Mouse (Mus musculus): ENCODE results near the gene Izumo2. TPM values are rescaled to one million over a fixed set of nuclear protein-coding genes. Genes with fewer than 3 reads are reported as not detected.

Izumo2 gene
- polyA plus RNA-seq, 1 experiment from 2014 or later = not detected

DNA sequence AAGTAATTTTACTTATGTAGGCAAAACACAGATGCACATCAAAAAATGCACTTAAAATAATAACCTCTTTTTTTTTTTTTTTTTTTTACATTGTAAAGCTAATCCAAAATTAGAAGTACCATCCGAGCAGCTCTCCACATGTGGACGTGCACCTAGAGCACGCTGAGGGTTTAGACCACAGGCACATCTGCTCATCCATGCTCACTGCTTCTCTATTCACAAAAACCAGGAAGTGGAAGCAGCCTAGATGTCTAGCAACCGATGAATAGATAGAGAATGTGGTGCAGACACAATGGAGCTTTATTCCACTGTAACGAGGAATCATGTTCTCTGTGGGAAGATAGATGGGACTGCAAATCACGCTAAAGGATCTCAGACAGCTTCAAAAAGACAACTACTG, 33.4 kb upstream of the Izumo2 start:
- Histone ChIP-seq H3K9ac (no peak overlapping the region), H3K27ac (no peak overlapping the region), H3K9me3 (no peaks in the 10 kb centered on the region), H3K4me1 (peaks cover 8% of the 10 kb centered on the region; the same call in 1 of the 2 replicates), H3K36me3 (no peaks in the 10 kb centered on the region), H3K27me3 (peaks cover 13% of the 10 kb centered on the region; the same call in 1 of the 2 replicates), H3K4me2 (no peak overlapping the region), H3K4me3 (no peak overlapping the region)
- no peak for ATAC-seq (ENCODE audit: borderline replicate concordance, extremely low read depth, low FRiP score, low TSS enrichment)
- 81% methylated on average over 6 of the region's 6 CpGs for WGBS

- no peaks in the 10 kb centered on the region for H3K36me3 ChIP-seq
- peaks cover 4% of the 10 kb centered on the region; the same call in 1 of the 2 replicates for H3K27me3 ChIP-seq
- H3K4me2 ChIP-seq = no peak overlapping the region
- H3K4me1 ChIP-seq = peaks cover 4% of the 10 kb centered on the region; the same call in 1 of the 2 replicates
- 51% methylated on average over 4 of the region's 4 CpGs for WGBS
- H3K9ac ChIP-seq = no peak overlapping the region
- no peak overlapping the region for H3K27ac ChIP-seq
- H3K4me3 ChIP-seq = no peak overlapping the region
- no peak for ATAC-seq (ENCODE audit: borderline replicate concordance, extremely low read depth, low FRiP score, low TSS enrichment)
- no peaks in the 10 kb centered on the region for H3K9me3 ChIP-seq
Observed at GRCm38 (mm10) chr7:44676126-44676525, 32.4 kb upstream of the Izumo2 start.

DNA sequence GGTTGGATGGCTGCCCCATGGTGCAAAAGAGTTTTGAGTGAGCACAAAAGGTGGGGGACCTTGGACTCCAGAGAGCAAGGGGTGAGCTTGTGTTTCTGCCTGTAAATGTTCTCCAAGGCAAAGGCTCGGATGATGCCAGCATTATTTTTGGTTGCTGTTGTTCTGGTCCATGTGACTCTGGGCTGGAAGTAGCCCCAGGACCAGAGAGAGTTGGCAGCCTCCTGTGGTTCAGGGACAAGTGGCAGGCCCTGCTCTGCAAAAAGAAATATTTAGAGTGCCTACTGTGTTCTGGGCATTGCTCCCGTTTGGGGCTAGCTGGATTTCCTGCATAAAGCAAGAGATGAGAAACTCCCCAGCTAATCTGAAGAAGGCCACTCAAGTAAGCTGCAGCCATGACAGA, 31.9 kb upstream of the Izumo2 start:
- Histone ChIP-seq H3K4me3 (no peak overlapping the region), H3K4me1 (no peaks in the 10 kb centered on the region), H3K9me3 (no peaks in the 10 kb centered on the region), H3K27me3 (no peaks in the 10 kb centered on the region), H3K4me2 (no peak overlapping the region), H3K36me3 (no peaks in the 10 kb centered on the region), H3K27ac (no peak overlapping the region), H3K9ac (no peak overlapping the region)
- 67% methylated on average over 2 of the region's 2 CpGs for WGBS
- ATAC-seq (ENCODE audit: borderline replicate concordance, extremely low read depth, low FRiP score, low TSS enrichment) = no peak

GRCm38 (mm10) chr7:44683656-44684055, 24.9 kb upstream of the Izumo2 start:
- 47% methylated on average over 8 of the region's 8 CpGs for WGBS
- Histone ChIP-seq H3K9ac (no peak overlapping the region), H3K9me3 (no peaks in the 10 kb centered on the region), H3K27ac (peak overlapping the region; percentile 73), H3K4me2 (no peak overlapping the region), H3K36me3 (no peaks in the 10 kb centered on the region), H3K4me3 (no peak overlapping the region), H3K4me1 (peaks cover 22% of the 10 kb centered on the region), H3K27me3 (no peaks in the 10 kb centered on the region)
- peak; percentile 52; the same call in 1 of the 2 replicates for ATAC-seq (ENCODE audit: borderline replicate concordance, extremely low read depth, low FRiP score, low TSS enrichment)

DNA sequence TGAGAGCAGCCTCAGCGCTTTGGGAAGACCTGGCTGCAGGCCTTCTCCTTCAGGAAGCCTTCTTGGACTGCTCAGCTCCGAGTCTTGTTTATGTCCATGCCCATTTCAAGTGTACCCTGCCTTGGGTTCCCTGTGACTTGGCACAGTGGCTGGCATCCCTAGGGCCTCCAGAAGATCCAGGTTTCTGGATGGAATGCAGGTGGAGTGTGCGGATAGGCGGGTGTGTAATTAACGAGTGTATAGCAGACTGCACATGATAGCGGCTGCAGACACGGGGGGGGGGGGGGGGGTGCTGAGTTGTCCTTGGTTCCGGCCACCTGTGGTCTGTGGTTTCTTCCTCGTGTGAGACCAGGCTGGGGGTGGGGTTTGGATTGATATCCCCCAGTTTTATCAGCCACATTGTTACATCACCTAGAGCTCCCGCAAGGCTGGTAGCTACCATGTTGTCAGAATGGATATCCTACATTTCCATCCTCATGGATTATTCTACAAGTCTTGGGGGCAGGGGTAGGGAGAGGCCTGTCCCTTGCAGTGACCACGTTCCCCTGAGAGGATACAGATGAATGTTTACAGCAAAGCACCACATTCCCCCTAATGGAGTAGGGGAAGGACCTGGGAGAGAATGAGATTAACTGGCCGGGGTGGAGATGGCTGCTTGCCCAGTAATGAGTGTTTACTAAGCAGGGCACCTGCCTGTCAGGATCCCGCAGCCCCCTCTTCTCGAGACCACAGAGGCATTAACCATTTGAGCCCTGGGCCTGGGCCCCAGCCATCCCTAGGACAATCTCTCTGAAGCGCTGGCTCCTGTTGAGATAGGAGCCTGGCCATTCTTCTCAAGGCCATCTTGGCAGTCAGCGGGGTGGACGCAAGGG, 22.8 kb upstream of the Izumo2 start:
- Histone ChIP-seq H3K36me3 (no peaks in the 10 kb centered on the region), H3K27me3 (no peaks in the 10 kb centered on the region), H3K4me1 (peaks cover 22% of the 10 kb centered on the region), H3K9ac (no peak overlapping the region), H3K4me3 (no peak overlapping the region), H3K4me2 (no peak overlapping the region), H3K9me3 (no peaks in the 10 kb centered on the region), H3K27ac (peak overlapping the region; percentile 80)
- WGBS = 43% methylated on average over 16 of the region's 17 CpGs
- peak; percentile 62 for ATAC-seq (ENCODE audit: borderline replicate concordance, extremely low read depth, low FRiP score, low TSS enrichment)

DNA sequence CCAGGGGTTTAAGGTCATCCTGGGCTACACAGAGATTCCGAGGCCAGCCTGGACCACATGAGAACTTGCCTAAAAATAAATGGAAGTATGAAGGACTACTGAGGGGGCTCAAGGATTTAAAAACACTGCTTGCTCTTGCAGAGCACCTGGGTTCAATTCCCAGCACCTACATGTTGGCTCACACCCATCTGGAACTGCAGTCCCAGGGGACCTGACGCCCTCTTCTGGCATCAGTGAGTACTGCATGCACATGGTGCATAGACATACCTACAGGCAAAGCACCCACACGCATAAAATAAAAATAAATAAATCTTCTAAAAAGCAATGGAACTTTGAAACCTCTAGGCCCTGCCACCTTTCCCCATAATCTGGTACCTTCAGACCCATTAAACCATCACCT, 19.7 kb upstream of the Izumo2 start:
- ATAC-seq (ENCODE audit: borderline replicate concordance, extremely low read depth, low FRiP score, low TSS enrichment) = no peak
- H3K27me3 ChIP-seq = no peaks in the 10 kb centered on the region
- no peak overlapping the region for H3K27ac ChIP-seq
- H3K4me2 ChIP-seq = no peak overlapping the region
- no peaks in the 10 kb centered on the region for H3K36me3 ChIP-seq
- H3K4me3 ChIP-seq = no peak overlapping the region
- H3K9ac ChIP-seq = no peak overlapping the region
- 66% methylated on average over 3 of the region's 3 CpGs for WGBS
- no peaks in the 10 kb centered on the region for H3K9me3 ChIP-seq
- H3K4me1 ChIP-seq = peaks cover 27% of the 10 kb centered on the region

GRCm38 (mm10) chr7:44689331-44689730, 19.2 kb upstream of the Izumo2 start:
- H3K36me3 ChIP-seq = no peaks in the 10 kb centered on the region
- no peak for ATAC-seq (ENCODE audit: borderline replicate concordance, extremely low read depth, low FRiP score, low TSS enrichment)
- no peak overlapping the region for H3K9ac ChIP-seq
- H3K4me3 ChIP-seq = no peak overlapping the region
- 85% methylated on average over 7 of the region's 7 CpGs for WGBS
- no peaks in the 10 kb centered on the region for H3K27me3 ChIP-seq
- H3K9me3 ChIP-seq = no peaks in the 10 kb centered on the region
- peaks cover 22% of the 10 kb centered on the region for H3K4me1 ChIP-seq
- H3K4me2 ChIP-seq = no peak overlapping the region
- H3K27ac ChIP-seq = no peak overlapping the region

GRCm38 (mm10) chr7:44693427-44694175, 14.9 kb upstream of the Izumo2 start:
- Histone ChIP-seq H3K4me2 (no peak overlapping the region), H3K4me1 (peaks cover 30% of the 10 kb centered on the region), H3K9ac (no peak overlapping the region), H3K9me3 (no peaks in the 10 kb centered on the region), H3K27ac (peak overlapping the region; percentile 70), H3K4me3 (no peak overlapping the region), H3K27me3 (no peaks in the 10 kb centered on the region), H3K36me3 (no peaks in the 10 kb centered on the region)
- 46% methylated on average over 10 of the region's 10 CpGs for WGBS
- peak; percentile 12; the same call in 1 of the 2 replicates for ATAC-seq (ENCODE audit: borderline replicate concordance, extremely low read depth, low FRiP score, low TSS enrichment)

DNA sequence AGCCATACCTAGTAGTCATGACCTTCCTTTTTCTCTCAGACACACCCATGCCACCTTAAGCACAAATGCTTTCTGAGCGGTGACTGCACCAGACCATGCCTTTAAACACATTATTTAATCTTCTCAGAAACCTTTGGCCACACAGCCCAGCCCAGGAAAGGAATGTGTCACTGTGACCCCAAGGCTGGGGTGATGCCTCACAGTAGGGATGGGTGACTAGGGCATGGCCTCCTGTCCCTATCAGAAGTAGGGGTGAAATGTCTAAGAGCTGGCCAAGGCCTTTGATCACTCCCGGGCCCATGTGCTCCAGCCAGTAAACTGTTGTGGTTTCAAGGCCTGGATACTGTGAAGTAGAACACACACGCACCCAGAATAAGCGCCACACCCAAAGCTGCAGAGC, 13.3 kb upstream of the Izumo2 start:
- no peaks in the 10 kb centered on the region for H3K36me3 ChIP-seq
- no peak overlapping the region for H3K9ac ChIP-seq
- no peaks in the 10 kb centered on the region for H3K27me3 ChIP-seq
- H3K27ac ChIP-seq = no peak overlapping the region
- H3K9me3 ChIP-seq = no peaks in the 10 kb centered on the region
- no peak overlapping the region for H3K4me3 ChIP-seq
- peaks cover 30% of the 10 kb centered on the region for H3K4me1 ChIP-seq
- WGBS = 76% methylated on average over 4 of the region's 4 CpGs
- no peak overlapping the region for H3K4me2 ChIP-seq
- ATAC-seq (ENCODE audit: borderline replicate concordance, extremely low read depth, low FRiP score, low TSS enrichment) = no peak; the same call in 1 of the 2 replicates

GRCm38 (mm10) chr7:44697191-44697710, 11.3 kb upstream of the Izumo2 start:
- ATAC-seq (ENCODE audit: borderline replicate concordance, extremely low read depth, low FRiP score, low TSS enrichment) = peak; percentile 76
- Histone ChIP-seq H3K4me3 (no peak overlapping the region), H3K4me2 (no peak overlapping the region; the same call in 1 of the 2 replicates), H3K27me3 (no peaks in the 10 kb centered on the region), H3K4me1 (peaks cover 25% of the 10 kb centered on the region), H3K27ac (peak overlapping the region; percentile 85), H3K36me3 (no peaks in the 10 kb centered on the region), H3K9me3 (no peaks in the 10 kb centered on the region), H3K9ac (no peak overlapping the region)
- 7% methylated on average over 19 of the region's 20 CpGs for WGBS

DNA sequence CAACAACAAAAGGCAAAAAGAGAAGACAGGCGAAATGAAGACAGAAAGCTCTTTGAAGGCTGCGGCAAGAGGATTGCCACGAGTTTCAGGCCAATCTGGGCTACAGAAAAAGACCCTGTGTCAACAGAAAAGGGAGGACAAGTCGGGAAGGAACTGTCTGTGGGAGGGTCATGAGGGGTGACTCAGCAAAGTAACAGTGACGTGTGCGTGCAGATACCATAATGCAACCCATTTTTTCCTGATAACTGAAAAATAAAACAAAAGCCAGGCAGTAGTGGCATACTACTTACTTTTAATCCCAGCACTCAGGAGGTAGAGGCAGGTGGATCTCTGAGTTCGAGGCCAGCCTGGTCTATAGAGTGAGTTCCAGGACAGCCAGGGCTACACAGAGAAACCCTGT, 10.6 kb upstream of the Izumo2 start:
- no peak for ATAC-seq (ENCODE audit: borderline replicate concordance, extremely low read depth, low FRiP score, low TSS enrichment)
- H3K4me2 ChIP-seq = no peak overlapping the region
- no peak overlapping the region for H3K4me3 ChIP-seq
- H3K4me1 ChIP-seq = peaks cover 24% of the 10 kb centered on the region
- peak overlapping the region; percentile 85 for H3K27ac ChIP-seq
- no peaks in the 10 kb centered on the region for H3K9me3 ChIP-seq
- 42% methylated on average over 7 of the region's 7 CpGs for WGBS
- H3K9ac ChIP-seq = no peak overlapping the region
- H3K36me3 ChIP-seq = no peaks in the 10 kb centered on the region
- no peaks in the 10 kb centered on the region for H3K27me3 ChIP-seq

GRCm38 (mm10) chr7:44701921-44702320, 6.6 kb upstream of the Izumo2 start:
- H3K27ac ChIP-seq = no peak overlapping the region
- no peak for ATAC-seq (ENCODE audit: borderline replicate concordance, extremely low read depth, low FRiP score, low TSS enrichment)
- no peak overlapping the region for H3K9ac ChIP-seq
- peaks cover 15% of the 10 kb centered on the region; the same call in 1 of the 2 replicates for H3K4me1 ChIP-seq
- 11% methylated on average over 6 of the region's 6 CpGs for WGBS
- no peak overlapping the region for H3K4me3 ChIP-seq
- no peaks in the 10 kb centered on the region for H3K27me3 ChIP-seq
- H3K36me3 ChIP-seq = no peaks in the 10 kb centered on the region
- no peaks in the 10 kb centered on the region for H3K9me3 ChIP-seq
- H3K4me2 ChIP-seq = no peak overlapping the region
